Mouse (Mus musculus) retina, postnatal 7 days (tissue): Measurements from ENCODE around the gene Fgfr2.
A peak's percentile ranks its signal among the peaks of the same experiment; 100 is the strongest.
"Not testable (repeated sequence)": the region's sequence is repeated elsewhere in the genome, so short reads cannot be mapped to it uniquely, and the experiment has no call there.

Experiments
- DNase-seq: peaks from one replicate; pipeline ENCODE4 v3.0.0-alpha.2; 2012; ENCODE audit warnings: low read depth, low spot score

Gene Fgfr2

GRCm38 (mm10) chr7:130531138-130531537 lies 2592.0 kb downstream of the Fgfr2 start:
- DNase-seq = not testable (repeated sequence)

GRCm38 (mm10) chr7:130527306-130527705 lies 2595.8 kb downstream of the Fgfr2 start:
- DNase-seq = no peak

- DNase-seq = no peak
These were observed 2599.7 kb downstream of the Fgfr2 start for GRCm38 (mm10) chr7:130523451-130523850.

DNA sequence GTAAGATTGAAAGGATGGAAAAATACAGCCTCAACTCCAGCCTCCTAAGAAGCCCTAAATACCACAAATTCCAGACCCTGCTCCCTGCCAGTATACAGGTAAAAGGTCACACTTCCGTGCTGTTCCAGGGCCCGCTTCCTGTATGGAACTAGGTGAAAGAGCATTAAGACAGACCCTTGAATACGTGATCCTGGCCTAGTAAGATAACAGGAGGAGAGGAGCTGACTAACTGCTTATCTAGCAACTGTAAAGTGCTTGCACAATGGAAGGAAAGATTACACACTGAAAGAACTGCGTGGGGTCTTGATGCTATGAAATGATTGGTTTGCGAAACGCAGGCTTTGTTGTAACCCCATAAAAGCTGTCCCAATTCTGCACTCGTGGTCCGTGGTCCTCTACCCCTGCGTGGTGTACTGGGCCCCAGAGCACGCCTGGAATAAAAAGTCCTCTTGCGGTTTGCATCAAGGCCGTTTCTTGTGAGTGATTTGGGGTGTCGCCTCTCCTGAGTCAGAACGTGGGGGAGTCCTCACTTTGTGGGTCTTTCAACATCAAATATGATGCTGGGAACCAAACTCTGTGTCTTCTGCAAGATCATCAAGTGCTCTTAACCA lies 2602.2 kb downstream of the Fgfr2 start:
- no peak for DNase-seq

DNA sequence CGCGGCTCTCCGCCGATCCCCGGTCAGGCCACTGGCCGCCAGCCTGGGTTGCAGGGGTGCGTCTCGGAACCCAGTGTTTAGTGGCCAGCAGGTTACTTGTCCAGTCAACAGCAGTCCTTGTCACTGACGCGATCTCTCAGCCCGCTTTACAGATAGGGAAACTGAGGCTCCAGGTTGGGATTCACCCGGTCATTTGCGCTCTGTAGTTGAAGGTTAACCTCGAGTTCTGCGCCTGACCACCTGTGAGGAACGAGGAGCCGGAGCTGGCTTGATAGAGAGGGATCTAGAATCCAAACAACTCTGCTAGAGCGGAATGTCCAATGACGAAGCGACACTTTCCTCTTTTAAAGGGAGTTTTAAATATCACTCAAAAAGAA lies 2603.1 kb downstream of the Fgfr2 start, which contains the start of gene Ate1:
Gene Ate1 (minus strand): TSS at position 321 of the 377 bp plus-strand sequence.
- DNase-seq = no peak

GRCm38 (mm10) chr7:130519096-130520048 lies 2603.8 kb downstream of the Fgfr2 start:
- peak; percentile 97 for DNase-seq

DNA sequence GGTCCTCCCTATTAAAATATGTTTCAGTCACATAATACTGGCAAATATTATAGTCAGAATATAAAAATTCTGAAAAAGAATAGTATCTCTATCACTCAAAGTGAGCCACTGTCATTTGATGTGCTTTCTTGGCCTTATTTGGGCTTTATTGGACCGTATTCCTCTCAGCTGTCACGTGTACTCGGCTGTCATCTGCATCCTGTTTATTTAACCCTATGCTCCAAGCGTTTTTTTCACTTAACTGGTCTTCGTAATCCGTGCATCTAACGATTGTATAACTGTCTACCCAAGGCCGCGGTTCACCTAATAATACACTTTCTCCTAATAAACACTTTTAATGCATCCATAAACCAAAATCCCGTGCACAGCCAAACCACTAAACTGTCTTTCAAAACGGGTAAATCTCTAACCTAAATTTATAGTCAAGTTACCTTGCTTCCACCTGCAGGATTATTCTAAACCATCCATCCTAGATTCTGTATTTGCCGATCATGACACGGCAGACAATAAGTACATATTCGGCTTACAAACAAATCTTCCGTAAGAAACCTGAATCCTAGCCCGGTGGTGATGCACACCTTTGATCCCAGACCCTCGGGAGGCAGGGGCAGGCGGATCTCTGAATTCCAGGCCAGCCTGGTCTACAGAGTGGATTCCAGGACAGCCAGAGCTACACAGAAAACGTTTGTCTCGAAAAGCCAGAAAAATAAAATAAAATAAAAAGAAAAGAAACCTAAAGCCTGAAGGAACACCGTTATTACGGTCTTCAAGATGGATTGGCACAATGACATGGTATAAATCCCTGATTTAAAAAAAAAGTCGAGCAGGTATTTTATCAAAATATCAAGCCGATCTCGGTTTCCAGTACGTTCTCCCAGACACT lies 2604.7 kb downstream of the Fgfr2 start:
- DNase-seq = no peak

DNA sequence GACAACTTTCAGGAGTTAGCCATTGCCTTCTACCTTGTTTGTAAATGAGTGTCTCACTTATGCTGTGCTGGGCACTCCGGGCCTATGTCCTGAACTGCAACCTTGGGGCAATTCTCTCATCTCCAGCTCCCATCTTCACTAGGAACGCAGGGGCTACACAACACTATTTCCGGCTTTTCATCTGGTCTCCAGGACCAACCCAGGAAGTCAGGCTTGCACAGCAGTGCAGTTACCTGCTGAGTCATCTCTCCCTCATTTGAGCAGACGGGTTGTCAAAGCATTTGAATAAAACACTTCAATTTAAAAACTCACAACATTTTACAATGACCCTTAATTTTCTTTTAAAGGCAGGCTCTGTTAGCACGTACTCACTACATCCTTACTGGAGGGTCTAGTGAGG lies 2612.9 kb downstream of the Fgfr2 start:
- DNase-seq = no peak

GRCm38 (mm10) chr7:130503006-130503405 lies 2620.1 kb downstream of the Fgfr2 start:
- no peak for DNase-seq

- no peak for DNase-seq
These were observed 2621.7 kb downstream of the Fgfr2 start for GRCm38 (mm10) chr7:130501499-130501898.

DNA sequence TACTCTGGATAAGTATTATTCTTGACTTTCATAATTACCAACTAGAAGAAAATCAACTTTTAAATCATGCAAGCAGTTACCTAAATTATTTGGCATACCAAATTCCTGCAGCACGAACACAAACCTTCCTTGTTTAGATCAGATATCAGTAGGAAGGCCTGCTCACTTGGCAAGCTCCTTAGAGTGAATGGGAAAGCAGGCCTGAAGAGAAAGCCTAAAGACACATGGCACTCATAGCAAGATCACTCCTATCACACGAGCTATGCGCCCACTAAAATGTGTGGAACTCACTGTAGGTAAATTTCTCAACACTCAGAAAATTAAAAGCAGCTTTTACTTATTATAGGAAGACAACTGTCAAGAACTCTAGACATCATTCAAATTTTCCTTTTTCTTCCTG lies 2629.8 kb downstream of the Fgfr2 start:
- no peak for DNase-seq

DNA sequence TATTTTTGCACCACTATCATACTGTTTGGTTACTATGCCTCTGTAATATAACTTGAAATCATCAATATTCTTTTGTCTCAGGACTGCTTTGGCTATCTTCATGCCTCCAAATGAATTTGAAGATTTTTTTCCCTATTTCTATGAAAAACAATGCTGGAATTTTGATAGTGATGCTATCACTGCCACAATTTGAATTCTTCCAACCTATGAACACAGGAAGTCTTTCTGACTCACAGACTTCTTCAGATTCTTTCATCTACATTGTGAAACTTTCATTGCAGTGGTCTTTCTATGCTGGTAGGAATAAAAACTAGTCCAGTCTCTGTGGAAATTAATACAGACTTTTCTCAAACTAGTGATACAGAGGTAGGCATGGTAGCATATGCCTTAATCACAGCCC lies 2631.1 kb downstream of the Fgfr2 start:
- DNase-seq = no peak

GRCm38 (mm10) chr7:130479003-130479402 lies 2644.1 kb downstream of the Fgfr2 start:
- not testable (repeated sequence) for DNase-seq

- peak; percentile 28 for DNase-seq
These were observed 2647.2 kb downstream of the Fgfr2 start for GRCm38 (mm10) chr7:130475970-130476369.

DNA sequence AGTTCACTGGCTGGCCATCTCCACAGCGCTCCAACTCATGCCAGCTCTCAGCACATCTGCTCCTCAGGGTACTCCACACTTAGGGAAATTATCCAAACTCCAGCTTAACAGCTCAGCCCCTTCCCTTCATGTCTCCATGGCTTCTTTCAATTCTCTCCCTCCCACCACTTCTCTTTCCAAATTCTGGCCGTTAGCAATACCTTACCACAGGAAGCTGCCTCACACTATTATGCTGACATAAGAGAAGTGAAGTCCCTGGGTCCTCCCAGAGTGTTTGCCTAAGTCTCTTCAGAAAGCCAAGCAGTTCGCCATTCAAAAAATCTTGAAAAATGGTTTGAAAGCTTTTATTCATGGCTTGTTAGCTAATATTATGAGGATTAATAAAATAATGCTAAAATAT lies 2649.3 kb downstream of the Fgfr2 start:
- DNase-seq = no peak

GRCm38 (mm10) chr7:130472683-130473082 lies 2650.5 kb downstream of the Fgfr2 start:
- no peak for DNase-seq

GRCm38 (mm10) chr7:130471045-130471444 lies 2652.1 kb downstream of the Fgfr2 start:
- DNase-seq = no peak

DNA sequence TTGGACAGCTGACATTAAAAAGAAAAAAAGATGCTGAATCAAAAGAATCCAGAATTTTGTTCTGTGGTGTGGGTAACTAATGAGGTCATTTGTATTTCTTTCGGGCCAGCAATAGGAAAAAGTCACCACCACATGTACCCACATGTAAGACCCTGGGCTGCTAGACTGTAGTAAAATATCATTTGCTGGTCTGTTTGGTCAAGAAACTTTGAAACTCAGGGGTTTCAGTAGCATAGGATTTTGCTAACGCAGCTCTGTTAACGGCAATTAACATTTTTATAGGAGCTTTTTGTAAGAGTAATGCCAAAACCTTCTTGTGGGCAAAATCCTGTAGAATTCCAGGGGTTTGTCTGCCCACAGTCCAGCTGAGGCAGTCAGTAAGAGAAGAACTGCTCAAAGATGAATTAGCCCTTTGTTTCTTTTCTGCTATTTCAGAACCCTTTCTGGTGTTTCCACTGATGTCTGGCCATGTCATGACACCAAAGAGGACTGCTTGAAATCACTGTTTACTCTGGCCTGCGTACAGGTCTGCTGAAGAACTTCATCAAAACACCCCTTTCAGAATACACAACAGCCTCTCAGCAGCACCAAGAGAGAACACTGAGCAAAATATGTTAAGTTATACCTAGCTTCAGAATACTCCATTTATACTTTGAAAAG lies 2667.4 kb downstream of the Fgfr2 start:
- DNase-seq = no peak

- no peak for DNase-seq
These were observed 2668.9 kb downstream of the Fgfr2 start for GRCm38 (mm10) chr7:130454226-130454625.

DNA sequence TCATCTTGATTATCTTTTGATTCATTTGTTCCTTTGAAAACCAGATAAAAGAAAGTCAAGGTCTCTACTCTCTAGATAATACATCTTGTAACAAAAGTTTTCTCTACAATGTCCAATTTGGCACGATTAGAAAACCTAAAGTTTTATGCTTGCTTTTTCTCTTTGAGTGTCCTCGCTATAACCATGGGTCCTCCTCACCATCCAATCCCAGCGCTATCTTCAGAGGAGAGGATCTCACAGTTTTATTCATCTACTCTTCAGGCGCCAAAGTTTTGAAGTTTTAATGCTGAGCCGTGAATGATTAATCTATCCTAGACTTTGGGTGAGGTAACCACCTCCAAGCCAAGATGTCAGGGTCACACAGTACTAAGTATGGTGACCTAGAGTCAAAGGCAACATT lies 2687.4 kb downstream of the Fgfr2 start:
- no peak for DNase-seq

DNA sequence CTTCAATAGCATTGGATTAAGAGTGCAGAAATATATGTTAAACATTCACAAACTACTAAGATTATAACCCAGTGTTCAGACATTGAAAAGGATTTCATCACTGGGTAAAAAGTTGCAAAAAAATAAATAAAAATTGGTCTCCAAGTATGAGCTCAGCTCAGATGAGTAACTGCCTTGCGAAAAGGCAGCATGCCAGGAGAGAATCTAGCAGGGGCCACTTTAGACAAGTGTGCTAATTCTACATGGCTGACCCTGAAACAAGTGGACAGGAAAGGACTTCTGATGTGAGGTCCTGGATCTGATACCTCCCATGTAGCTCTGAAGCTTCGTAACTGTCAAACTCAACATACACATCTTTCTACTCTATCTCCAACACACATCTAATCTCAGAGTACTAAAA lies 2691.0 kb downstream of the Fgfr2 start:
- no peak for DNase-seq
